Mouse (Mus musculus) embryonic fibroblast, embryonic 13.5 days (primary cell): ENCODE results near the gene Sept9. TPM values are rescaled to one million over a fixed set of nuclear protein-coding genes. Genes with fewer than 3 reads are reported as not detected.

Experiments
- H3K27ac ChIP-seq: 2 replicates; pipeline ENCODE4 v1.5.1; 2012; ENCODE audit warnings: low read length, control low read depth, inconsistent platforms; ENCODE audit not compliant: insufficient read depth
- H3K4me1 ChIP-seq: 2 replicates; pipeline ENCODE4 v1.6.1; 2011; ENCODE audit warnings: low read length; ENCODE audit not compliant: control insufficient read depth, insufficient read depth
- H3K4me3 ChIP-seq: 2 replicates; pipeline ENCODE4 v1.5.1; 2011; ENCODE audit warnings: mild to moderate bottlenecking, control low read depth, low read length; ENCODE audit not compliant: insufficient read depth
- CTCF ChIP-seq: IDR thresholded peaks from 2 replicates; pipeline ENCODE4 v1.5.1; 2011; ENCODE audit warnings: mild to moderate bottlenecking, control low read depth, low read length, moderate library complexity, borderline replicate concordance; ENCODE audit not compliant: insufficient read depth
- POLR2A ChIP-seq: IDR thresholded peaks from 2 replicates; pipeline ENCODE4 v1.6.1; 2011; ENCODE audit warnings: low read depth, mild to moderate bottlenecking, control low read depth, low read length, moderate library complexity
- polyA plus RNA-seq: library from polyadenylated mRNA; stranded (reverse); fragments of >200 nt; gene quantifications from 2 replicates; pipeline ENCODE4 v1.2.4, GENCODE M21; 2011; ENCODE audit warnings: low read depth; ENCODE audit not compliant: missing spikeins, insufficient read length

Gene Sept9
- polyA plus RNA-seq, 1 experiment: 198 TPM

DNA sequence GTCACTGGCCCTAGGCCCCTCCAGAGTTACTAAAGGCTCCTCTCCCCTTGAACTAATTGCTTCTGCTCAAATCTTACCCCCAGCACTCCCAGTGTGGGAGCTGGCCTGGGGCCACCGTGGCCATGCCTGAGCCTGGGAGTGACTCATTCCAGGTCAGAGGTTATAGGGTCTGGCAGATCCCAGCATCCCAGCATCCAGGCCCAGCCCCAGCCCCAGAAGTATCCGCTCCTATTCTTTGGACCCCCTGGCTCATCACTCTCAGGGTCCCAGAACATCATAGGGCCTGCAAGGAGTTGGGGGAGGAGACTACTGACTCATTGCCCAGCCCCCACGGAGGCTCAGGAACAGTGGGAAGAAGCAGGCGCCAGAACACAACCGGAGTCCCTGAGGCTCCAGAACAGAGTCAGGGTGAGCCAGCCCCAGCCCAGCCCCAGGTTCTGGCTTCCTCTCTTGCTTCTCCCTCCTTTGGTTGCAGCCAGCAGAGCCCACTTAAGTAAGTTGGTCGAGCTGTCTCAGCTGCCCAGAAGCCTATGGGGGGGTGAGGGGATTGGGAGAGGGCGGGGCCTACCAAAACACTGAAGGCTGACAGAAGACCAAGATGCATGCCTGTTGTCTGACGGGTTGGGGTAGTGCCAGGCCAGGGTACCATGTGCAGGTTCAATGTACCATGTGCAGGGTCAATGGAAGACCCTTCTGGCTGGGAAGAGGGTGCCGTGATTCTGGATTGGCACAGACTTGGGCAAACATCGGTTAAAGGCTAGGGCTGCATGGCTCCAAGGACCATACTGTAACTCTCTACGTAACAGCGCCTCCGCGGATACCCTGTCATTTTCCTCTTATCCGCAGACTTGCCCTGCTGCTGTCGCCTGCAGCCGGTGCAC, 132.1 kb downstream of the Sept9 start:
- Histone ChIP-seq H3K4me3 (peak overlapping the region; percentile 41), H3K27ac (peak overlapping the region; percentile 81), H3K4me1 (peaks cover 27% of the 10 kb centered on the region)
- TF ChIP-seq CTCF (no peak), POLR2A (peak; percentile 48)

- Histone ChIP-seq H3K4me1 (peaks cover 22% of the 10 kb centered on the region), H3K27ac (peak overlapping the region; percentile 81), H3K4me3 (peak overlapping the region; percentile 41)
- TF ChIP-seq CTCF (no peak), POLR2A (no peak)
These were observed 133.0 kb downstream of the Sept9 start for GRCm38 (mm10) chr11:117332242-117333149.

DNA sequence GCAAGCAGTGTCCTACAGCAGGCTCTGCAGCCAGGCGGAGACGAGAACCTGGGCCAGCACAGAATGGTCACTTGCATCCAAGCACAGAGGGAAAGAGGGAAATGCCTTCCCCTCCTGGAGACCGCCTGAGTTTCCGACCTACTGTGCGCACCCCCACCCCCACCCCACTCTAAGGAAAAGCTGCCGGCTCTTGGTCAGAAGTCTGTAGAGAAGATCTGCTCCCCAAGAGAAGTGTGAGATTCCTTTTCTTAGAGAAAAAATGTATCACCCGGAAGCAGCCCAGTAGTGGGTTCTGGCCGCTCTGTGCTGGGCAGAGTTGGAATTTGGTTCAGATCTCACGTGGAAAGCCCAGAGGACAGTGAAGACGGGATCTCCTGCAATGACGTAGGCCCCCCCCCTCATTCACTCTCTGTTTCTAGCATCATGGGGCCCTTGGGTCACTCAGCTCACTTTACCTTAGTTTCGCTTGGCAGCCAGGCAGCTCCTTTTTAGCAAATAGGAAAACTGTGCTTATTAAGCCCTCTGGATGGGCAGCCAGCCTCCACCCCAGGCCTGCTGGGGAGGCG, 133.8 kb downstream of the Sept9 start:
- H3K4me1 ChIP-seq: peaks cover 22% of the 10 kb centered on the region
- peak overlapping the region; percentile 41 for H3K4me3 ChIP-seq
- TF ChIP-seq CTCF (no peak), POLR2A (no peak)
- peak overlapping the region; percentile 81 for H3K27ac ChIP-seq

DNA sequence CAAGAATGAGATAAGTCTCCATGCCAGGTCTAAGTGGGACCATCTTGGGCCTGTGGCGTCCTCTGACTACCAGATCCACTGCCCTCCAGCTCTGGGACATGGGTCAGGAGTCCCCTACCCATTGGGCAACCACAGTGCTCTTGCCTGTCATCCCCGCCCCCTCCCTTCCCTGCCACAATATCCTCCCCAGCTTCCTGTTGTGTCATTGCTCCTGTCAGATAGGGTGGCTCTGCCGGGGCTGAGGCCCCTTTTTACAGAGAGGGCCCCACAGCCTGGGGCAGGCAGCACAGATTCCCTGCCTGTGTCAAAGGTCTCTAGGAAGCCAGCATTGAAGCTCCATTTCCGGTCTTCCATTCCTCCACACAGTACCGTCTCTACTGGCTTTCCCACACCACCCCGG, 134.6 kb downstream of the Sept9 start:
- peak overlapping the region; percentile 81 for H3K27ac ChIP-seq
- peaks cover 25% of the 10 kb centered on the region for H3K4me1 ChIP-seq
- H3K4me3 ChIP-seq: no peak overlapping the region
- no peak for TF ChIP-seq CTCF

GRCm38 (mm10) chr11:117335146-117335545, 135.7 kb downstream of the Sept9 start:
- H3K27ac ChIP-seq: no peak overlapping the region
- peaks cover 23% of the 10 kb centered on the region for H3K4me1 ChIP-seq
- no peak overlapping the region for H3K4me3 ChIP-seq
- TF ChIP-seq POLR2A (no peak), CTCF (no peak)

- no peak for TF ChIP-seq CTCF
- no peak for TF ChIP-seq POLR2A
- Histone ChIP-seq H3K4me1 (peaks cover 14% of the 10 kb centered on the region; the same call in 1 of the 2 replicates), H3K4me3 (no peak overlapping the region), H3K27ac (no peak overlapping the region)
These were observed 136.8 kb downstream of the Sept9 start for GRCm38 (mm10) chr11:117336081-117336788.

- no peak overlapping the region for H3K27ac ChIP-seq
These were observed 138.3 kb downstream of the Sept9 start for GRCm38 (mm10) chr11:117337749-117338148.

DNA sequence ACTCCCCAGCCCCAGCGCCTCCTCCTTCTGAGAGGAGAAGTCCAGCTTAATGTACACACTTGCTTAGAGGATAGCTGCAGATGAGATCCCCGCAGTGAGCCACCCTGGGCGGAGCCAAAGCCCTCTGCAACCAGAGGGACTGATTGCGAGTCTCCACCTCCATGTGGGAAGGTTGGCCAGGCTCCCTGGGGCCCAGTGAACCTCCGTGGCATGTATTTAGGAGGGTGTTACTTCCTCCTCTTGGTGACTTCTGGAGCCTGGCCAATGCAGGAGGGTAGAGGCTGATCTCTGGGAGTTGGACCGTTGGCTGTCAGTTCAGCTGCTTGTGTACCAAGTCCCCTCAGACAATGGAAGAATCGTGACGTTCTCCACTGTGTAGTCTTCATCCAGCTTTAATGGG, 139.0 kb downstream of the Sept9 start:
- TF ChIP-seq CTCF (no peak), POLR2A (no peak)
- Histone ChIP-seq H3K27ac (no peak overlapping the region), H3K4me3 (no peak overlapping the region), H3K4me1 (peaks cover 7% of the 10 kb centered on the region; the same call in 1 of the 2 replicates)

More at GRCm38 (mm10) chr11:117337749-117338148, 138.3 kb downstream of the Sept9 start:
- H3K4me3 ChIP-seq: no peak overlapping the region
- H3K4me1 ChIP-seq: peaks cover 7% of the 10 kb centered on the region; the same call in 1 of the 2 replicates
- TF ChIP-seq POLR2A: no peak
- TF ChIP-seq CTCF: no peak

DNA sequence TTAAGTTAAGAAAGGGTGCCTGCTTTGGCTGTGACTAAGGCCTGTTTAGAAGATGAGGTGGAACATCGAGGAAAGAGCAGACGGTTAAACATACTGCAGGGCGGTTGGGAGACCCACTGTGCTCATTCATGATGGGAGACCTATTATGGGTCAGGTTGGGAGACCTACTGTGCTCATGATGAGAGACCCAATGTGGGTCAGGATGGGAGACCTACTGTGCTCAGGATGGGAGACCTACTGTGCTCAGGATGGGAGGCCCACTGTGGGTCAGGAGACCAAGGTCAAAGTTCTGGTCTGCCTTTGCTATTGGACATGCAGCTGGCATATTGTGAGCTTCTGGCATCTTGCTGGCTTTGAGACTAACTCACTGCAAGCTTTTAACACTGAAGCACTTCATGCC, 139.6 kb downstream of the Sept9 start:
- TF ChIP-seq CTCF (no peak), POLR2A (no peak)
- no peak overlapping the region for H3K27ac ChIP-seq

More for the DNA sequence above, 139.6 kb downstream of the Sept9 start:
- Histone ChIP-seq H3K4me3 (no peak overlapping the region), H3K4me1 (peaks cover 7% of the 10 kb centered on the region; the same call in 1 of the 2 replicates)
